Mouse (Mus musculus): ENCODE measurements around the gene Actr10. TPM values are rescaled to one million over a fixed set of nuclear protein-coding genes. Genes with fewer than 3 reads are reported as not detected.

Actr10 gene
- polyA plus RNA-seq, 1 experiment, result 123 TPM

- H3K4me3 ChIP-seq, result no peak overlapping the region
- H3K79me2 ChIP-seq (ENCODE audit: control insufficient read depth, insufficient read depth), result peaks cover 28% of the 10 kb centered on the region
- H3K36me3 ChIP-seq (ENCODE audit: control insufficient read depth, insufficient read depth), result peaks cover 50% of the 10 kb centered on the region
- H3ac ChIP-seq (ENCODE audit: control insufficient read depth, insufficient read length), result no peak overlapping the region
- no peak overlapping the region for H3K4me2 ChIP-seq (ENCODE audit: low read depth)
- no peak for TF ChIP-seq MYOD1 (IDR thresholded peaks at IDR 0.05; ENCODE audit: control insufficient read depth in 1 of 3, insufficient read length in 2 of 3, low read depth in 2 of 3)
- TF ChIP-seq CEBPB (IDR thresholded peaks at IDR 0.05; ENCODE audit: insufficient read depth, poor library complexity, severe bottlenecking), result no peak
- no peak for TF ChIP-seq TCF3 (IDR thresholded peaks at IDR 0.05; ENCODE audit: insufficient read length, low read depth)
- no peak for TF ChIP-seq USF1 (IDR thresholded peaks at IDR 0.05; ENCODE audit: low read depth)
- no peak for TF ChIP-seq POLR2AphosphoS2 (IDR thresholded peaks at IDR 0.05; ENCODE audit: insufficient read length, low read depth)
- TF ChIP-seq REST (IDR thresholded peaks at IDR 0.05; ENCODE audit: insufficient read depth, insufficient read length), result no peak
- TF ChIP-seq MYOG (IDR thresholded peaks at IDR 0.05; ENCODE audit: control insufficient read depth in 1 of 3, insufficient read depth in 1 of 3, insufficient read length in 2 of 3, low read depth in 2 of 3), result no peak
- no peaks in the 10 kb centered on the region for H3K27me3 ChIP-seq (ENCODE audit: control insufficient read depth, insufficient read depth, insufficient read length)
Observed at GRCm38 (mm10) chr12:71006901-71007300, 69.2 kb downstream of the Actr10 start.

- Histone ChIP-seq H3K27me3 (ENCODE audit: control insufficient read depth, insufficient read depth, insufficient read length) (no peaks in the 10 kb centered on the region), H3K36me3 (ENCODE audit: control insufficient read depth, insufficient read depth) (peaks cover 41% of the 10 kb centered on the region), H3ac (ENCODE audit: control insufficient read depth, insufficient read length) (no peak overlapping the region), H3K79me2 (ENCODE audit: control insufficient read depth, insufficient read depth) (peaks cover 57% of the 10 kb centered on the region), H3K4me3 (no peak overlapping the region), H3K4me2 (ENCODE audit: low read depth) (no peak overlapping the region)
- TF ChIP-seq CEBPB (IDR thresholded peaks at IDR 0.05; ENCODE audit: insufficient read depth, poor library complexity, severe bottlenecking) (no peak), POLR2A (IDR thresholded peaks at IDR 0.05; ENCODE audit: insufficient read length, low read depth) (no peak), TCF3 (IDR thresholded peaks at IDR 0.05; ENCODE audit: insufficient read length, low read depth) (no peak), USF1 (IDR thresholded peaks at IDR 0.05; ENCODE audit: low read depth) (no peak), E2F4 (IDR thresholded peaks at IDR 0.05; ENCODE audit: insufficient read depth) (no peak), MYOD1 (IDR thresholded peaks at IDR 0.05; ENCODE audit: control insufficient read depth in 1 of 3, insufficient read length in 2 of 3, low read depth in 2 of 3) (no peak), POLR2AphosphoS2 (IDR thresholded peaks at IDR 0.05; ENCODE audit: insufficient read length, low read depth) (no peak), MAX (IDR thresholded peaks at IDR 0.05; ENCODE audit: low read depth) (no peak), SRF (IDR thresholded peaks at IDR 0.05; ENCODE audit: control insufficient read depth, insufficient read length, low read depth) (no peak), MYOG (IDR thresholded peaks at IDR 0.05; ENCODE audit: control insufficient read depth in 1 of 3, insufficient read depth in 1 of 3, insufficient read length in 2 of 3, low read depth in 2 of 3) (no peak), TCF12 (IDR thresholded peaks at IDR 0.05; ENCODE audit: insufficient read depth, poor library complexity, severe bottlenecking) (no peak), REST (IDR thresholded peaks at IDR 0.05; ENCODE audit: insufficient read depth, insufficient read length) (no peak)
Observed at GRCm38 (mm10) chr12:71009769-71010168, 72.1 kb downstream of the Actr10 start.

Other genes starting within 250 kb of the Actr10 start
- gene Frmd6, start 112.3 kb upstream of the Actr10 start, polyA plus RNA-seq (2012; fragmentation: generic; extraction: Trizol), result 11.7 TPM
- gene Psma3, start 36.8 kb downstream of the Actr10 start, polyA plus RNA-seq (2012; fragmentation: generic; extraction: Trizol), result 210 TPM
- 1.7 TPM for gene Arid4a, start 78.1 kb downstream of the Actr10 start, polyA plus RNA-seq (2012; fragmentation: generic; extraction: Trizol)
- gene Tomm20l, start 173.6 kb downstream of the Actr10 start, polyA plus RNA-seq (2012; fragmentation: generic; extraction: Trizol), result not detected
- 38.0 TPM for gene Timm9, start 198.8 kb downstream of the Actr10 start, polyA plus RNA-seq (2012; fragmentation: generic; extraction: Trizol)
- gene 2700049A03Rik, start 199.0 kb downstream of the Actr10 start, polyA plus RNA-seq (2012; fragmentation: generic; extraction: Trizol), result 1.9 TPM

Data from myocyte (in vitro differentiated cells).